Mouse (Mus musculus) frontal cortex, postnatal 10 days (tissue): Measurements from ENCODE around the gene Commd7.

Experiments used
- DNase-seq, 2 experiments: peaks; one replicate each; pipeline ENCODE4 v3.0.0; 2022; ENCODE audit warnings: low spot score in 2 of 2, mixed read lengths in 1 of 2

Commd7 gene

DNA sequence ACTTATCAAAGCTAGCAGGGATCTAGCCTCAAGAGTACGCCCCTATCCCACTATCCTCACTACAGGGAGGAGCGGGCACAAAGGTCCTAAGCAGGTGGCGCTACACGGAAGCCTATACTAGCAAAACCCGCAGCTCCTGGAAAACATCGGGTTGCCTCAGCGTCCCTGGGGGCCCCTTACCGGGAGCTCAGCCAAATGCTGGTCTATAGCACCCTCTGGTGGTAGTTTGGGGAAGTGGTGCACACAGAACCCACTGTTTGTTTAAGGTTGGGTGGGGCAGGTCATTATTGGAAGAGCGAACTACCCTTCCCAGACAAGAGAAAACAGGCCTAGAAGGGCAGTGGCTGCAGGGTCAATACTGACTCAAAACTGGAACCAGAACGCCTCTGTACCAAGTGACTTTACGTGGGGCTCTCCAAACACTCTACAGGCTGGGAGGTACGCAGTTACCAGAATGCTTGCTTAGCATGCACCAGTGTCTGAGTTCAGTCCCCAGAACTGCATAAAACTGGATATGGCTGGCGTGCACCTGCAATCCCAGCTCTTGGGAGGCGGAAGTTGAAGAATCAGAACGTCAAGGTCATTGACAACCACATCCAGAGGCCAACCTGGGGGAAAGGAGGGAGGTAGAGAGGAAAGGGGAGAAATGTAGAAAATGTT is 45.9 kb downstream of the Commd7 start:
- DNase-seq, result peak; percentile 43 to 80

- no peak for DNase-seq
Observed at GRCm38 (mm10) chr2:153585981-153586380, 46.6 kb downstream of the Commd7 start.

GRCm38 (mm10) chr2:153584396-153584795 is 48.2 kb downstream of the Commd7 start:
- no peak for DNase-seq

DNA sequence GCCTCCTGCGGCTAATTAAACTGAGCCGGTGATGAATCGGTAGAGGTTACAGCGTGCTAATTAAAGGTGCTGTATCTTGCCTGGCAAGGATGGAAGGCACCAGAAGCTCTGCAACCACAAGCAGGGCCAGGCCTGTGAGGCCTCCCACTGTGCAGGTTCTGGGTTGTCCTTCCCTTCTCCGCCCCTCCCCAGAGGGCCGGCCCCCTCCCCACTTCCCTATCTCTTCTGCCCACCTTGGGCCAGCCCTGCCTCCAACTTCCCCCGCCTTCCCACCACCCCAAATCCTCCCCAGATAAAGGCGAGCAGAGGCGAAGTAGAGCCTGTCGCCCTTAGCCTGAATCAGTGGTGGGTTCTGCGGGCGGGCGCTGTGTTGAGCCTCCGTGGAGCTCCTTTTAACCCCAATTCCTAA is 48.9 kb downstream of the Commd7 start:
- no peak for DNase-seq

GRCm38 (mm10) chr2:153582876-153583585 is 49.5 kb downstream of the Commd7 start:
- DNase-seq, result no peak

DNA sequence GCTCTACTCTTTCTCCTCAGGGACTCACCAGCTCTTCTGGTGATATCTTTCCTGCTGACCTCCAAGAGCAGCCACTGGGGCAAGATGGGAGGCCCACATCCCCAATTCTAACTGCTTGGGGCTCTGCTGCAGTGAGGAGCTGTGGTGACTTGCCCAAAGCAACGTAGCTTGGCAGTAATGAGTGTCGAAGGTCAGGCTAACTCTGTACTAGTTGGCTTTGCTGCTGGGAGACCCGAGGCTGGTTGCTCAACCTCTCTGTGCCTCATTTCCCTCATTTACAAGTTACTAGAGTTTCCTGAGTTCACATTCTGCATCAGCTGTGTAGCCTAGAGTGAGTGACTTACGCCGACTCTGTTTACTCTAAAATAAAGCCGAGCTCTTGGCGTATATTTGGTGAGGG is 51.2 kb downstream of the Commd7 start:
- no peak for DNase-seq

DNA sequence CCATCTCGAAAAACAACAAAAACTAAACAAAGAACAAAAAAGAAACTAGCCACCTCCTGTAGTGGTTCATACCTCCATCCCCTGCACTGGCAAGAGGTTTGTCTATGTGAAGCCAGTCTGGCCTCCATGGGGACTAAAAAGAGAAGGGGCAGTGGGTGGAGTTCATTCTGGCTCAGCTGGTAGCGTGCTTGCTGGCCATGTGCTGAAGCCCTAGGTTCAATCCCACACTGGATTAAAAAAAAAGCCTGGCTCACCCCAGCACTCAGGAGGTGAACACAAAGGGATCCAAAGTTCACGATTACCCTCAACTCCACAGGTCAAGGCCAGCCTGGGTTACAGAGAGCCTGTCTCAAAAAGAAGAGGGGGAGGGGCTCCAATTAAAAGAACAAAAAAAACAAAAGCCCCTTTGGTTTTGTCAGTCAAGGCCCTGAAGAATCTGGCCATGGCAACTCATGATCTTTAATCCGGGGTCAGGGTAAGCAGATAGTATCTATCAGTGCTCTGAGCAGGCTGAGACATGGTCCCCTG is 52.1 kb downstream of the Commd7 start:
- no peak for DNase-seq

DNA sequence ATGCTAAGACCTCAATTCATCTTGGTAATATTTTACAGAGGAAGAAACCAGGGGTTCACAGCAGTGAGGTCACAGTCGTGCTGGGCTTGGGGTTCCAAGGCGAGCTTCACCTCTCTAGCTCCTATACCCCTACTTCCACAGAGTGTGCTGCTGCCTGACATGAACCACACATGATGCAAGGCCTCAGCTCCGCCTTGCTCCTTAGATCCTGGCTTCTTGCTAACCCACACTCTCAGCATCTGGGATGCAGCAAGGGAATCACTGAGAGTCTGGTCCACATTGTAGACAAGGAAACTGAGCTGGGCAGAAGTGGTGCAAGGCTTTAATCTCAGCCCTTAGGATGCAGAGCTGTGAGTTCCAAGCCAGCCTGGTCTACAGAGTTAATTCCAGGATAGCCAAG is 52.5 kb downstream of the Commd7 start:
- no peak for DNase-seq

- DNase-seq, result no peak
Observed at GRCm38 (mm10) chr2:153577122-153577521, 55.5 kb downstream of the Commd7 start.

DNA sequence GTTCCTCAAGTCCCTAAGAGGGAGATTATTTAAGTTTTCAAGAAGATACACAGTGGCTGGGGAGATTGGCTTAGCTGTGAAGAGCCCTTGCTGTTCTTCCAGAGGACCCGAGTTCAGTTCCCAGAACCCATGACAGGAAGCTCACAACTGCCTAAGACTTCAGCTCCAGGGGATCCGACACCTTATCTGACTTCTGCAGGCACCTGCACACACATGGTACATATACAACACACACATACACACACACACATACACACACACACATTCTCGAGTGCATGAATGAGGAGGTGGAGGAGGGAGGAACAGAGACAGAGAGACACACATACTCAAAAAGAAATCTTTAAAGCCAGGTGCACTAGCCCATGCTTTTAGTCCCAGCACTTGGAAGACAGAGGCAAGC is 56.4 kb downstream of the Commd7 start:
- no peak for DNase-seq

- DNase-seq, result no peak
Observed at GRCm38 (mm10) chr2:153575554-153575953, 57.0 kb downstream of the Commd7 start.

GRCm38 (mm10) chr2:153573101-153573500 is 59.5 kb downstream of the Commd7 start:
- DNase-seq, result no peak

GRCm38 (mm10) chr2:153568541-153568940 is 64.0 kb downstream of the Commd7 start:
- no peak for DNase-seq

DNA sequence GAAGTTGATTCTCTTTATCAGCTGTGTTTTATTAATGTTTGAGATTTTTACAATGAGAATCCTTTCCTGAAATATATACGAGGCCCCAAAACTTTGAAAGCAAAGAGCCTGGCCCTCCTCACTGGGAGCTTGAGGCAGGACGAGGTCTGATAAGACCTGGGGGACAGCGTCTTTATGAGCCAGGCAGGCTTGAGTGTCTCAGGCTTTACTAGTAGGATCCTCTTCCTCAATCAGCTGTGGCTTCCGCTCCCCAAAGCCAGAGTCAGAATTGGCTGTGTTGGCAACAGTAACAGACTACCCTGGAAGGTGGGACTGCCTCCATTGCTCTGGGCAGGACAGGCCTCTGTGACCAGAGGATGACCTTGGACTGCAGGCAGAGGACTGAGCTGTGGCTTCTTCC is 64.6 kb downstream of the Commd7 start:
- no peak for DNase-seq
